Mouse (Mus musculus) left cerebral cortex, adult 11 months (tissue): ENCODE data around the gene Pde10a.

Experiments used
- DNase-seq: peaks from one replicate; pipeline ENCODE4 v3.0.0; 2022; ENCODE audit warnings: low spot score

Pde10a gene

DNA sequence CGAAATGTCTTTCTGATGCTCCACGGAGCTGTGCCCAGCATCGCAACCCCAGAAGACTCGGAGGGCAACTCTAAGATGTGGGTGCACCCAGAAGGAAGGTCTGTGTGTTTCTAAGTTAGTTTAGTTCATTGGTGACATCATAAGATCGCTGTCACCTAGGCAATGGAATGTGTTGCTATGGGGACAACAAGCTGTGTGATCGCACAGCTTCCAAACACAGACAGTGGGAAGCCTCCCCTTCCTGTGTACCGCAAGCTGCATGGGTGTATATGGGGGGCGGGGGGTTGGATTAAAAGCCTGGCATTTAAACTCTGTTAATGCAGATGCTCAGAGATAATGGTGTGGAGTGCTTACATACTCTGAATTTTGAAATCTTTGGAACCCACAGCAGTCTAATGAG, 56.4 kb downstream of the Pde10a start:
- DNase-seq = no peak

DNA sequence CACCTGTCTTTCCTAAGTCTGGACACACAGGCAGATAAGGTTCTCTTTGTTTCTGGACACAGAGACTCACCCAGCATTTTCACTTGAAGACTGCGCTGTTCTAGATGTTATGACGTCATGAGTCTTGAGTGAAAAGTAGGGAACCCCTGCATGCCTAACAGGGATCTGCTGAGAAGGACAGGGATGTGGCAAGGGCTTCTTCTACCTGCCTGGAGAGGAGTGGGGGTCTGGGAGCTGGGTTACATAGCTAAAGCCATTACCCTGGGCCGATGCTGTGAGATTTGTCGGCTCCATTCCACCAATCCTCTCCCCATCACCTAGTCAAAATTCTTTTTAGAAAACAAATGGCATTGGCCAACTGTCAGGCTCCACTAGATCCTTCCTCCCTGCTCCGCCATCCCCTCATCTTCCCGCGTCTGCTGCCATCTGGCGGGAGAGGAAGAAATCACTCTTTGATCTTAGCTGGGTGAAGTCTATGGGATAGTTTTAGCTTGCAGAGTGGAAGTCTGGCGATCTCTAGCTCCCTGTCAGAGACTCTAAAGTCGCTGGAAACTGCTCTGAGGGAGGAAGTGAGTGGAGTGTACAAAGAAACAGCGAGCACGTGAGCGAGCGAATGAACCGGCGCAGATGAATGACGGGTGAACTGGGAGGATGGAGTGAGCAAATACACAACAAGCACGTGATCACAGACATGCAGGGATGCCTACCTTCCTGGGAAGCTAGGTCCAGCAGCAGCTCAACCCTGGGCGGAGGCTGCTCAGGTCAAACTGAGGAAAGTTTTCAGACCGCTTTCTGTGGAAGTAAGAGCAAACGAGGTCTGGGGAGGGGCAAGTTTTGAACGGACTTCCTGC, 67.5 kb downstream of the Pde10a start:
- peak; percentile 51 for DNase-seq

GRCm38 (mm10) chr17:8597790-8598189, 72.6 kb downstream of the Pde10a start:
- DNase-seq = peak; percentile 56

GRCm38 (mm10) chr17:8602976-8603375, 77.8 kb downstream of the Pde10a start:
- no peak for DNase-seq

- DNase-seq = no peak
Measured at GRCm38 (mm10) chr17:8605921-8606320, 80.7 kb downstream of the Pde10a start.

- no peak for DNase-seq
Measured at GRCm38 (mm10) chr17:8606695-8607094, 81.5 kb downstream of the Pde10a start.

DNA sequence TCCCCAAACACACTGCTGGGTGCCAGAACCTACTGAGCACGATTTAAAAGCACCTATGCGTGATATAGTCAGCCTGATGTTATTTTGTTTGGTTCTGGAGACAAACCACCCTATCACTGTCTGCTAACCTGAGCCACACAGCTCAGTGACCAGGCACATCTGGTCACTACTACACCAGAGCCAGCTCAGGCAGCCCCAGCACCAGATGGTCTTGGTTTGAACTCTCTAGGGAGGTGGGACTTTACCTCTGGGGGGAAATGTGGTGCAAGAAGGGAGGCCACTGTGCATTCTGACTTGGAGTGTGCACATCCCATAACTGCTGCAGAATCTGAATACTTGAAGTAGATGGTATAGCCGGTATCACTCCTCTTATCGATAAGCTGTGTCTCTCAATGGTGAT, 86.7 kb downstream of the Pde10a start:
- DNase-seq = no peak

- peak; percentile 86 for DNase-seq
Measured at GRCm38 (mm10) chr17:8613882-8614551, 88.8 kb downstream of the Pde10a start.

DNA sequence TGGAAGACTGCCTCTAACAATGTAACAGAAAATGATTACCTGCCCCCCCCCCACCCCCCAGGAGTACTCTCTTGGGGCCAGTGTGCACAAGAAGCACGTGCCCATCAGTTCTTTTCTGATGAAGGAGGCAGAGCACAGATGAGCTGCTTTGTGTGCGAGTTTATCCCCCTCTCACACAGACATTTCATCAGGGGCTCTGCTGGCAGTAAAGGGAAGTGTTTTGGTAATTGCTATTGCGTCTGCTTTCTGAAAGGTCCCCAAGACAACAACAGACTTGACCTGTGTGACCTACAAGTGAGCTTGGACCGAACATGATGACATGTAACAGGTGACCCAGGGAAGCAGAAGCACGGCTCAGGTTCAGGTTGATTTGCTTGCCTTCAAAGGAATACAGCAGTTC, 95.2 kb downstream of the Pde10a start:
- DNase-seq = no peak

DNA sequence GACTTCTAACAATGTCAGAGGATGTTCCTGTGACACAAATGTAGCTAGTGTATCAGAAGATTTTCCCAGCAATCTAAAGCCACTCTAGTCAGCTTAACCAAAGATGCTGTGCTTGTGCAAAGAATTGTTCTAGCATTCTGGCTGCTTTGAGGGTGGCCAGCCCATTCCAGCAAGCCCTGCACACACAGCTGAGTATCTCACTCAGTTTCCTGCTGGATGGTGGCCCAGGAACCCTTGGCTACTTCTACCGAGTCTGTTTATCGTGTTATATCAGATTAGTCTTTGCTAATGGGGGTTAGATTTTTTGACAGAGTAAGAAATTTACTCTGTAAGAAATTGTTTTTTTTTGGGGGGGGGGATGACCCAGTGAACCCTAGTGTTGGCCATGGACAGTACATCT, 95.9 kb downstream of the Pde10a start:
- DNase-seq = no peak

DNA sequence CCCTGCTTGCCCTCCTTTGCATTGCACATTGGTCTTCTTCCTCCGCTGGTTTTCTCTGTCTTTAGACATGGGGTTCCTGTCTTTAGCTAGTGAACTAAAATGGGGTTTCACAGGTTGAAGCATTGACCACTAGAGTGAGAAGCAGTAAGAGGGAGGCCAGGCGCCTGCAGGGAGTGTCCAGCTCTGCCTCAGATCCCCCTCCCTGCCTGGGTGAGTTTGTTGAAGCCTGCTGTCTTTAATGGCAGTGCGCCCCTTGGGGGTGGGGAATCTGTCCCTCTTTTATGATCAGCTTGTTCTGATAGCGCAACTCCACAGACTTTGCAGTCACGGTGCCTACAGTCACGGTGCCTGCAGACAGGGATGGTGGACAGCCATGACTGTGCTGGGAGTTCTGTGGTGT, 96.7 kb downstream of the Pde10a start:
- DNase-seq = no peak

- no peak for DNase-seq
Measured at GRCm38 (mm10) chr17:8626421-8626820, 101.2 kb downstream of the Pde10a start.

DNA sequence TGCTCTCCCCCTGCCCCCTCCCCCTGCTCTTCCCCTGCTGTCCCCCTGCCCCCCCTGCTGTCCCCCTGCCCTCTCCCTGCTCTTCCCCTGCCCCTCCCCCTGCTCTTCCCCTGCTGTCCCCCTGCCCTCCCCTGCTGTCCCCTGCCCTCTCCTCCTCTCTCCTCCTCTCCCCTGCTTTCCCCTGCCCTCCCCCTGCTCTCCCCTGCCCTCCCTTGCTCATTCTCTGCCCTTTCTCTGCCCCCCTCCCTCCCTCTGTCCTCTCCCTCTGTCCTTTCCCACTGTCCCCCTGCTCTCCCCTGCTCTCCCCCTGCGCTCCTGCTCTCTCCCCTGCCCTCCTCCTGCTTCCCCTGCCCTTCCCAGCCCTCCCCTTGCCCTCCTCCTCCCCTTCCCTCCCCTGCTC, 106.5 kb downstream of the Pde10a start:
- no peak for DNase-seq

DNA sequence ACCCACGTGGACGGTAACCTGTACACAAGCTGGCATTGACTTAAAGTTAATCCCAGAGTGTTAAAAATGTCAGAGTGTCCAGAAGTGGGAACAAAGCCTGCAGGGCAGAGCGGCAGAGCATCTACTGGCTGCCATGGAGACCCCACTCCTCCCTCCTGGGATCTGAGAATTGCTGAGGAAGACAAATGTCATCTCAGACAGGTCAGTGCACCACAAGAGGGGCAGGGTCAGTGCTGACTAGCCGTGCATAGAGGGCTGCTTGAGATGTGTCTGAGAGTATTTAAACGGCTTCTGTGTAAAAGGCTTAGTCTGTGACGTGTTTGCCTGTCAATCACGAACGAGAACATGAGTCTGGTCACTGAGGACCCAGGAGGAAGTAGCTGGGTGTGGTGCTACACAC, 108.4 kb downstream of the Pde10a start:
- no peak for DNase-seq

DNA sequence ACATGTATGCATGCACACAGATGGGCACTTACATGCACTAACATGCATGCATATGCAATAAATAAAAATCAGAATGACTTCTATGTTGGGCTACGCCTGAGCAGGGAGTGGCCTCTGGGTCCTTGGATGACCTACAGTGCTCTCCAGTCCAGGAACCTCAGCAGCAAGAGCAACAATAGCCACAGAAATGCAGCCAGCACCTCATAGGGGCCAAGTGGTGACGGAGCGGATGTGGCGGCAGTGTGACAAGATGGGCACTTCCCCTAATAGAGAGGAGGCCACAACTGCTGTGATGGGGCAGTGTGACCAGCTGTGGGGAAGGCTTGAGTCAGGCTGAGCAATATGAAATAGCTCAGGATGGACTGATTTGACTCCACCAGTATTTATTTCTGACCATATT, 109.3 kb downstream of the Pde10a start:
- no peak for DNase-seq

DNA sequence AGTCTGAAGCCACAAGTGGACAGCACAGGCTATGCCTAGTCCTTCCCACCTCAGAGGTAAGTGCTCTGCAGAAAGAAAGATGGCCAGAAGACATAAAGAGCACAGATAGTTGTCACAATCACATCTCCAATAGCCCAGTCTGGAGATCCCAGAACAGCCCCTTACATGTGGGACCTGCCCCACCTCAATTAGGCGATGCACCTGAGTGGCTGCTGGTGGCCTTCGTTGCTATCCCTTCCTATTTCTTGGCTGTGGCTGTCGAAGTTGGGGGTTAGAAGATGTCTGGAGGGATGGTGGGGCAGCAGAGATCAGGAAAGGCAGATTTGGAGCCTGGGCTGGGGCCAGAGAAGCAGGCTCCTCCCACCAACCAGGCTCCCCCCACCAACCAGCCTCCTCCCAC, 111.1 kb downstream of the Pde10a start:
- DNase-seq = no peak

GRCm38 (mm10) chr17:8636691-8637090, 111.5 kb downstream of the Pde10a start:
- no peak for DNase-seq

DNA sequence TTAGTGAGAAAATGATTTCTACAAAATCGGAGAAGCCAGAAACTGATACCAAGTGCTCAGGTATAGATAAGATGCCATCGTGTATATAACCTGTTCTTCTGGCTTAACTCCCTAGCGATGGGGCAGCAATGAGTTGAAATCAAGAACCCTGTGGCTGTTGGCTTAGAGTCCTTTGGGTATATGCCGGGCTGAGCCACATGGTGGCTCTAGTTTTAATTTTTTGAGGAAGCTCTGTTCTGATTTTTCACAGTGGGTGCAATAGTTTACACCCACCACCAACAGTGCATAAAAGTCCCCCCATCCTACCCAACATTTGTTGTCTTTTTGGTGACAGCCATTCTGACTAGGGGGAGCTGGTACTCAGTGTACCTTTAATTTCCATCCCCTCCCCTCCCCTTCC, 112.0 kb downstream of the Pde10a start:
- no peak for DNase-seq

DNA sequence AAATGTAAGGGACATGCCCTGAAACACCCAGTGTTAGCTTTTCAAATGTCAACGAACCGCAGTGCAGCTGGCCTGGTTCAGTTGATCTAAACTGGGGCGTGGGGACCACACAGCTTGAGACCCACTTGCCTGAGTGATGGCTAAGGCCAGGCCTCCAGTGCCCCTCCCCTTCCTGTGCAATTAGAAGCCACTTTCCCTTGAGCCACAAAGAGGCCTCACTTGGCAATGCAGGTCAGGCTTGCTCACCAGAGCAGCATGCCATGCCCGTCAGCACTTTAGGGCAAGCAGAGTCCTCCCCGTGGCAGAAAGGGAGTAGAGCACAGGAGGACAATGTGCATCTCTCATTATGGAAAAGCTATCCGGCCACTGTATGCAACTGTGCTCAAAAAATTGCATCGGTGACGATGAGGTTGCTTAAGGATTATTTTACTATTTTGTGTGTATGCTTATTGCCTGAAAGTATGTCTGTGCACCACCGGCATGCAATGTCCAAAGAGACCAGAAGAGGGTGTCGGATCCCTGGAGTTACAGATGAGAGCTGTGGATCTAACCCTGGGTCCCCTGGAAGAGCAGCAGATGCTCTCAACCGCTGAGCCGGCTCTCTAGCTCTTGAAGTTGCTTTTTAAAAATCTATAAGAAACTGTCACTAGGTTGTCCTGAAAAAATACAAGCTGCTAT, 114.7 kb downstream of the Pde10a start:
- no peak for DNase-seq

DNA sequence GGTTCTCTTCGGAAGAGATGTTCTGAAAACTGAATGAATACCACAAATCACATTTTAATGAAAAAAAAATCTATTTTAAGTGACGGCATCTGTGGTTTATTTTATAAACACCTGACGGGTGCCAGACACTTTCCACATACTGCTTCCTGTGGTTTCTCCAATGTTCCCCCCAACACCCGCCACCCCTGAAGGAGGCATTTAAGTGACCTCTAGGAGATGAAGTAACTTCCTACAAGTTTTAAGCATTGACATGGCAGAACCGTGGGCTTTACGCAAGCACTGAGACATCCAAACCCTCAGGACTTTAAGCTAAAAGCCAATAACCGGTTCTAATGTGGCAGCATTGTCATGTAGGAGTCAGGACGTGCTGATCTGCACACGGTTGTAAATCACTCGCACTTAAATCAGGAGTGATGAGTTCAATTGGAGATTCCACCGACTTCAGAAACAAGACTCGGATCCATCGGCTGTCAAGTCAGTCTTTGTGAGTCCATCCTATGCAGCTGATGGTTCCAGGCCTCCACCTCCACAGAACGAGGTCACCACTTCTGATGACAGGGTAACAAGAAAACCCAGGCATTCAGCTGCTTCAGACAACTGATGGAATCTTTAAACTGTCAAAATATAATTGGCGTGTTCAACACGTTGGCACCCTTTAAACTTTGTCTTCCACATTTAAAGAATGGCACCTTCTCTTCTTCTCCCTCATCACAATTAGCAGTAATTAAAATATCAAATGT, 115.7 kb downstream of the Pde10a start:
- no peak for DNase-seq

GRCm38 (mm10) chr17:8641491-8641890, 116.3 kb downstream of the Pde10a start:
- no peak for DNase-seq

DNA sequence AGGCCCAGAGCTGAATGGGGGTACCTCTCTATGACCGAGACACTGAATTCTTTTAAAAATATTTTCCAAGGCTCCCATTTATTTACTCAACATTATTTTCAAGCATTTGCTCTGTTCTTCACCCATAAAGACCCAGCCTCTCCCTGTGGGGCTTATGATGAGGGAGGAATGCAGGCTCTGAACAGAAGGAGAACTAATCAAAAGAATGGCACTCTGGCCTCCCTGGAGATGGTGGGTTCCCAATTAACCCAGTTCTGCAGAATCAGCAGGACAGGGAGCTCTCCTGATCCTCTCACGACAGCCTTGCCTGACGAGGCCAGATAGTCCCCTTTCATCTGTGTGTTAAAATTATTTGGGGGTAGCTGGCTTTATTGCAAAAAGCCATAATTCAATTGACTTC, 117.2 kb downstream of the Pde10a start:
- no peak for DNase-seq
